Mouse (Mus musculus) mouse embryonic stem cell (cell line): ENCODE measurements around the gene Tk1.
"Not testable (repeated sequence)": the region's sequence is repeated elsewhere in the genome, so short reads cannot be mapped to it uniquely, and the experiment has no call there.

Source experiments
- in situ Hi-C, 2 experiments: fragments of 300-500 bp; cut with MboI; formaldehyde crosslinking; loops; 1 replicate in 1 of 2; 3 replicates in 1 of 2; pipeline ENCODE4 v1.14.3; 2019 to 2020; ENCODE audit warnings: low sequenced_read_pairs in 2 of 2, low pct_unique_long_range_greater_than_20kb in 1 of 2, mixed read lengths in 1 of 2; ENCODE audit not compliant: unreplicated experiment in 1 of 2

Tk1 gene

DNA sequence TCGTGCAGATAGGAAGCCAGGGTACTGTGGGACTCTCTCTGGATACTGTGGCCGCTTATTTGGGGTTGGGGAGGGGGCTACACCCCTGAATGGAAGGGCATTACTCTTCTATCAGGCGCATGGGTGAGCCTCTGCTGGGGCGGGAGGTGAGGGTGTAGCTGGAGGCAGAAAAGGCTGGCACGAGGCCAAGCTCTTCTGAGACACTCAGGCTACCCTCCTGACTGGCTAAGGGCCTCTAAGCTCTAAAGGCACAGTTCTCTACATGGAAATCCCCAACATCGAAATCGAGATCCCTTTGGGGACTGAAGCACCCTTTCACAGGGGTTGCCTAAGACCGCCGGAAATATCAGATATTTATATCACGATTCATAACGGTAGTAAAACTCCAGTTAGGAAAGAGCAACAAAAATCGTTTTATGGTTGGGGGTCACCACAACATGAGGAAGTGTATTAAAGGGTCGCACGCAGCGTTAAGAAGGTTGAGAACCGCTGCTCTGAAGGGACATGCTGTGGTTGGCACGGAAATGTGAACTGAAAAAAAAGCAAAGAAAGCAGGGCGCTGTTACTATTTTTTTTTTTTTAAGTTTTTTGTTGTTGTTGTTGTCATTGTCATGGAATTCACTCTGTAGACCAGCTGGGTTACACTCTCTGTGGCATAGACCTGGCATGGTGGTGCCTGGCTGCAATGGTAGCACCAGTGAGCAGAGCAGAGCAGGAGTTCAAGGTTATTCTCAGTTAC lies 2.4 kb upstream of the Tk1 start:
- in situ Hi-C loops: no loop called here

DNA sequence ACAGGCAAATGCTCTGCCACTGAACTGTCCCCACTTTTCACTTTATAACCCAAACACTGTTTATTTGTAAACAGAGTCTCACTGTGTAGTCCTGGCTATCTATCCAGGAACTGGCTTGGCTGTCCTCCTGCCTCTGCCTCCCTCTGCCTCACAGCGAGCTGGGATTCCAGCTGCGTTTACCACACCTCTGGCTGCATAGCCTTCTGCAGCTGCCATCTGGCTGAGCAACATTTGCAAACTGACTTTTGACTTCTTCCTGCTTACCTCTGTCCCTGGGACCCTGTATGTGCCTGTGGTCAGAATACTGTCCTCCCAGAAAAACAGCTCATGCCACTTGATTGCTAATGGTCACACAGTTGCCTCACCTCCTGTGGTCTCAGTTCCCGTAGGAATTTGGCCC lies 1.5 kb upstream of the Tk1 start:
- in situ Hi-C loops: no loop called here

DNA sequence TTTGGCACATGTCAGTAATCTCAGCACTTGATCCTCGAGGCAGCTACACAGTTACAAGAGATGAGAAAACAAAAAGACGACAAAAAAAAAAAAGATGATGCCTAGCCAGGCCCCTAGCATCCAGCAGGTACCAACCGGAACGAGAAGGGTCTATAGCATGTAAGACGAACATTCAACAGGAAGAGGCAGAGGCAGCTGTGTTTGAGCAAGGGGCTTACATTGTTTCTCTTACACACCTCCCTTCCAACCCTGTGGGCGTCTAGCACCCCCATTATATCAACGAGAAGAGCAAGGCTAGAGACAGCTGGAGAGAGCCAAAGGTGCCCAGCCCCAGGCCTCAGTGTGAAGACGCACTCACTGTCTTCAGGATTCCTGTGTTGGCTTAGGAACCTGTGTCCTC lies 1.0 kb upstream of the Tk1 start:
- in situ Hi-C loops: no loop called here

DNA sequence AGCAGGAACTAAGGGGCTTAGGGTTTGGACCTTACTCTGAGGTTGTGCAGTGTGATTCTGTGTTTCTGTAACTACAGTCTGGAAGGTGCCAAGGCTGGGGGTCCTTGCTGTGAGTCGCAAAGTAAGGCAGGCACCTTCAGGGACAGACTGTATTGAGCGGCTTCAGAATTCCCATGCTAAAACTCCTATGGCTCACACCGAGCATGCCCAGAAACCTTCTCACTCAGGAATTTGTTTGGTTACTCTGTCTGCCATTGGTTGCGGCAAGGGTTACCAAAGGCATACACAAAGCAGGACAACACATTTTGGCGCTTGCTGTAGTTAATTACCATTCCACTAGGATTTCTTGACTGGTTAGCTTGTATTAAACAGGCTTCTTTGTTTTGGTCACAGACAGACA lies 272 bp upstream of the Tk1 start:
- in situ Hi-C loops: no loop called here

DNA sequence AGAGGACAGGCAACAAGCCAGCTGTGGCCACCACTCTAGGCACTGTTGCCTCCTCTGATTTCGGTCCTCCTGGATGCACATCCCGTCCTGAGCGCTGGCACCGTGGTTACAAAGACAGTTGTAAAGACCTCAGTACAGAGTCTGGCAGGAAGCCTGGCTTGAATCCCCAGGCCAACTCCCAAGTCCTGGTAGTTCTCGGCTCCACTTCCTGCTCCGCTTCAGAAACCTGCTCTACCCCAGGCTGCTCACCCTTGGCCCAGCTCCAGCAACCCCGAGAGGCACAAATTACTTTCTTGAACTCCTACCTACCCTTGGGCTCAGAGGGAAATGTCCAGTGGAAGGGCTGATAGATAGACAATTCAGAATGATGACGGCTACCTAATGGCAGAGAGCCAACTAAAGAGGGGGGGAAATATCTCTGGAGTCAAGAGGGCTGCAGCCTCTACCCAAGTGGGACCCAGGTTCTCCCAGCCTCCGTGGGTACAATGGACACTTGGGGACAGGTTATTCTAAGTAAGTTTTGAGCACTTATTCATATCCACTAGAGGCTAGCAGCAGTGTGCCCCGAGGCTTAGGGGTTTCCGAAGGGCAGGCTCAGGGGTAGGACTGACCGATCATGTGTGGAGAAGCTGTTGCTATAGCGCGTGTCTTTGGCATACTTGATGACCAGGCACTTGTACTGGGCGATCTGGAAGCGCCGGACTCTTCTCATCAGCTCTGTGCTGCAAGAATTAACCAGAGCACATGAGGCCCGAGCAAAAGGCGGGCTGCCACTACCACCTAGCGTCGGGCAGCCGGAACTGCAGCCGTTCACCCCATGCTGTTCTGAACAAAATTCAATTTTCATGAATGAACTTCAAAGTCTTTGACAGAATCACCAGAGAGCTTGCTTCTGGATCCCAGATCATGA lies 1.6 kb downstream of the Tk1 start:
- in situ Hi-C loops: no loop called here

DNA sequence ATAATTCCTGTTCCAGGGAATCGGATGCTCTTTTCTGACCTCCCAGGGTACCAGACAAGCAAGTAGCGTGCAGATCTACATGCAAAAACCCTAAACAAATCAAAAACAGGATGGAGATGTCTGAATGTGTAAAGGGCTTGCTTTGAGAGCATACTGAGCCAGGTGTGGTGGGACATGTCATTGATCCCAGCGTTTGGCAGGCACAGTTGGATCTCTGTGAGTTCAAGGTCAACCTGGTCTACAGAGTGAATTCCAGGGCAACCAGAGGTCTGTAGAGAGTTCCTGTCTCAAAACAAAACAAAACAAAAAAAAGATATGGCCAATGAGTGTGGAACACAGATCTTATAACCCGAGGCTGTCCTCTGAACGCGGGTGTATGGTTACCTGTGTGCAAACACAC lies 2.5 kb downstream of the Tk1 start:
- in situ Hi-C loops: no loop called here

DNA sequence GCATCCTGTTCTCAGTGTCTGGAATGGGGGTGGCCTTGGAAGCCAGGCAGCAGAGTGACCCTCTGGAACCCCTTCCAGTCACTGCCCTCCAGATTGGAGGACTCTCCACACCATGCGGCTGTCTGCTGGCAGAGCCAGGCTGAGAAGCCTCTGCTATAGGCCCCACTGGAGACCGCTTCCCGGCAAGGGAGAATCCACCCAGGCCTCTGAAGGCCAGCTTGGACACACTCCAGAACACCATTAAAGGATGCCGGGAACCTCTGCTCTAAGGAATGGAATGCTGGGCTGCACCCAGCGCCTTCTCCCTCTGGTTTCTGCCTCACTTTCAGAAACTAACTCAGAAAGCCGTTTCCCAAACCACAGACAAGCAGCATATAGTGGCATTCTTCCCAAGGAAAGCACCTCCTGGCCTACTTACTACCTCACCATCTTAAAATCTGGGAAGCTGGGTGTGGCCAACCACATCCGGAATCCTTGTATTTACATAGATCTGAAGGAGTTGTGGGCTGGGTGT lies 3.1 kb downstream of the Tk1 start:
- in situ Hi-C loops: no loop called here

DNA sequence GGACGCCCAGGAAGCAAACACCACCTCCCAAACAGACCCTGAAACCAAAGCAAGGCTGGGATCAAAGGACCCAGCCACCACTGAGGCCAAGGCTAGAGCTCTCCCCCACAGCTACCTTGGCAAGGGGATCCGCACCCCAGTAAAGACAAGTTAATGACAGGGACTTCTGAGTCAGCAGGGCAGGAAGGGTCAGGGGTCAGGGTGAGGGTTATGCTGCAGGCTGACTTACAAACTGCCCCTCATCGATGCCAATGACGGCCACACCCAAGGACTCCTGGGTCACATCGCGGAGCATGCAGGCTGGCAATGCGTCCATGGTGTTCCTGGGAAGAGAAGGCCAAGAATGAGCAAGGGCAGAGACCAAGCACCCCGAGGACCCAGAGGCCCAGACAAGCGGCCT lies 4.0 kb downstream of the Tk1 start:
- in situ Hi-C loops: no loop called here

DNA sequence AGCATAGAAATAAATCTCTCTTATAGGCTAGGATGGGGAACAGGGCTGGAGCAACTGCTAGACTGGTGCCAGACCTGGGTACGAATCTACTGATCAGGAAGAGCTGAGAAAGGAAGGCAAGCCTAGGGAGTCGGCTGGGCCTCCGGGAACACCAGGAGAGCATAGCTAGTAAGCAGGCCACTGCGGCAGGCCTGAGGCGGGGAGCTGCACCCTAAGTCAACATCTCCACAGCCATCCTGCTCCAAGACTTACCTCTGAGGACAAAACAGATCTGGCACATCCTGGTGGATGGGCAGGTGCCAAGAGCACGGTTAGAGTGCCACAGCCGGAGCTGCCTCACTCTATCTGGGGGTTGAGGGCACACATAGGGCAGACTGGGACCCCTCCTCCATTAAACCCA lies 5.7 kb downstream of the Tk1 start:
- in situ Hi-C loops: no loop called here

DNA sequence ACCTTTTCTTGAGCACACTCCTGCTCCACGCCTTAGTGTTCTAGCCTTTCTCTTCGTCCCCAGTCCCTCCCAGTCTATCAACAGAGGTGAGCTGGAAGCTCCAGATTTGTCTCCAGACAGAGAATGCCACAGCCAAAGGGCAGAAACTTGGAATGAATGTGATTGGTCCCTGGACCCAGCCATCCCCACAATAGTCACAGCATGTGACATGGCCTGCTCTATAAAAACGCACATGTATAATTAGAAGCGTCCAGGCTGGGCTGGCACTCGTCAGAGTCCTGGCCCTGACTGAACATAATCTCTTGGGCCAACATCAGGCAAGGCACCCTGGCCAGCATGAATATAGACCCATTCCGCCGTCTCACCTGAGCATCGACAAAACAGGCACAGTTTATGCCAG lies 6.8 kb downstream of the Tk1 start:
- in situ Hi-C loops: no loop called here

DNA sequence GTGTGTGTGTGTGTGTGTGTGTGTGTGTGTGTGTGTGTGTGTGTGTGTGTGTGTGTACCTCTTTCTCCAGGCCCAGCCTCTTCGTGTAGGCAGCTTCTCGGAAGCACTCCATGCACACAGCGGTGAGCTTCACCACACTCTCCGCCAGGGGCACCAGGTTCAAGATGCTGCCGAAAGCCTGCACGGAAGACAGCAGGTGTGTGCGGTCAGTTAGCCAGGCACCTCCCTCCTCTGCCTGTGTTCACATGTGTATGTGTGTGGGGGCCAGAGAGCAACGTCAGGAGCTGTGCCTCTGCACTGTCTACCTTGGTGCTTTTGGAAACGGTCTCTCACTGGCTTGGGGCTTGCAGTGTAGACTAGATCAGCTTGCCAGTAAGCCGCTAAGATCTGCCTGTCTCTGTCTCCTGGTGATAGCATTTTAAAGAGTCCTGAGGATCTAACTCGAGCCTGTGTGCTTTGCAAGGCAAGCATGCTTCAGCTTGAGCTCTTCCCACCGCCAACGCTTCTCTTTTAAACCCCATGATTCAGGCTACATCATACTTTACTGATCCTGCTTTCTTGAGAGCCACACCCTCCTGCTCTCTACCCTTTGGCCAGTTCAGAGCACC lies 9.4 kb downstream of the Tk1 start:
- in situ Hi-C loops: no loop called here

DNA sequence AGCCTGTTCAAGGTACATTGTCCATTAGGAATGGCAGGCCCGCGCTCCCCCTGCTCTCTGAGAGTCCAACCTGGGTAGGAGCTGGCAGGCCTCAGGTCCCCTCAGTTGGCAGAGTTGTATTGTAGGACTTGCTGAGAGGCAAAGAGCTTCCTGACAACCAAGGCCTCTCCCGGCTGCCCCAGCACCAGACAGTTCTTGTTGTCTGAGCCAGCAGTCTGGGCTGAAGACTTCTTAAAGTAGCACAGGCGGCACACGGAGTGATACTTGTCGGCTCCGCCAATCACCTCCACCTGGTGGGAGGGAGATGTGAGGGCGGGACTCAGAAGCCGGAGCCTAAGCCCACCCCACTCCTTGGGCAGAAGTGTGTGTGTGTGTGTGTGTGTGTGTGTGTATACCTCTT lies 10.0 kb downstream of the Tk1 start:
- in situ Hi-C loops: not testable (repeated sequence)

DNA sequence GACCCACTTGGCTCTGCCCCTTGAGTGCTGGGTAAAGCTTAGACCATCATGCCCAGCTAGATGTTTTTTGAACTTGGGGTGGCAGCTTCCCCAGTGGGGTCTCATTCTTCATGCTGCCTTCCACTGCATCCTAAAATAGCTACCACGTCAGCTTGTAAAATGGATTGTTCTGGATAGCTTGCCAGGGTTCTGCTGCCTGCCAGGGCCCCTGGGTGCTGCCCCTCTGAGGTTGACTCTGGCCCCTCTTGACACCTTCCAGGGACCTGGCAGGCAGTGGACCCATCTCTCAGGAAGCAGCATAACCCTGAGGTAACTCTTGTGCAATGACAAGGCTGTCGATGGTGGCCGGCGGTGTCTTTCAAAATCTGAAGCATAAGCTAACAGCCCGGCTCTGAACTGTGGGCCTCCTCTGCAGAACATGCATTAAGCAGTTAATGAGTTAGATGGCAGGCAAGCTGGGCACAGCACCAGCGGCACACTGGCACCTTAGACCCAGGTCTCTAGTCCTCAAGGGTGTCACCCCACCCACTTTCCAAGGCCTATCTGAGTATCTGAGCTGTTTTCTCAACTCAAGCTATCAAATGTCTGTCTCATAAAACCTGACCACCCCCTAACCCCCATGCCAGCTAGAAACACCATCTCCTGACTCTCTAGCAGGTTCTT lies 11.1 kb downstream of the Tk1 start:
- in situ Hi-C loops: no loop called here

DNA sequence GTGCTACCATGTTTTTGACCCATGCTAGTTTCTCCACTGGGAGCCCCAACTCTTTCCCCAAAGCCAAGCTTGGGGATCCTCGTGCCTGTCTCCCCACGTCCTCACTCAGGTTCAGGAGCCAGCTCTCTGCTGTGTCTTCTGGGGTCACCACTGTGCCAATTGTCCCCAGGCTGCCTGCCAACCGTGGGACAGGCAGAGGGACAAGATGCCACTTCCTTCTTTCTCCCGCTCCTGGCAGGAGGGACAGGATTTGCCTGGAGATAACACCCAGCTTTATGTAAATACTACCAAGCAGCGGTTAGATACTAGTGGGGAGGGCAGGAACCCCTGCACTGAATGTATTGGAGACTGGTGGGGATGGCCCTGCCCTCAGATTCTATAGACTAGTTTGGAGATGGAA lies 12.0 kb downstream of the Tk1 start:
- in situ Hi-C loops: no loop called here

DNA sequence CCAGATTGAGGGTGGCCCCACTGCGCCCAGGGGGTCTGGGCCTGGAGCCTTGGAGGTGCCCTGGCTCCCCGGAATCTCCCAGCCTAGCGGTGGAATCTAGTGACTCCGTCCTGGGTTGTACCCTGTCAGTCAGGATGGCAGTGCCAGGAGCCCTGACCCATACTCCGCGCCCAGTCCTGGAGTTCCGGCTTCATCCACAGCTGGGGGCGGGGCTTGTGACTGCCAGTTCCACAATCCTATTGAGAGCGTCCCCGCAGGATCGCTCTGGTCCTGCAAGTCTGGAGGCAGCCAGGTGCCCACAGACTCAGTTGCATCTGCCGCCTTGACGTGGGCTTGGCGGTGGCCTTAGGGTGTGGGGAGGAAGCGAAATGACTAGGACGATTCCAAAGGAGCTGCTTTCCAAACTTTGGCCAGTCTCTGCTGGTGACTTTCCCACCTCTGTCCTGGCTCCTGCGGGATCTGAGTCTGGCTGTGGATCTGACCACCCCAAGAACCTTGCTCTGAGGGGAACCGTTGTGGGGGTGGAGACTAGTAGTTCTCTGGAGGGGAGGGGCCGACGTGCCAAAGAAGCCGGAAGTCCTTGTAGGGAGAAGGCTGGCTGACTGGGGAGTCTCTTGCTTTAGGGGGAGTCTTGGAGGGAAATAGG lies 15.4 kb downstream of the Tk1 start:
- in situ Hi-C loops: no loop called here

DNA sequence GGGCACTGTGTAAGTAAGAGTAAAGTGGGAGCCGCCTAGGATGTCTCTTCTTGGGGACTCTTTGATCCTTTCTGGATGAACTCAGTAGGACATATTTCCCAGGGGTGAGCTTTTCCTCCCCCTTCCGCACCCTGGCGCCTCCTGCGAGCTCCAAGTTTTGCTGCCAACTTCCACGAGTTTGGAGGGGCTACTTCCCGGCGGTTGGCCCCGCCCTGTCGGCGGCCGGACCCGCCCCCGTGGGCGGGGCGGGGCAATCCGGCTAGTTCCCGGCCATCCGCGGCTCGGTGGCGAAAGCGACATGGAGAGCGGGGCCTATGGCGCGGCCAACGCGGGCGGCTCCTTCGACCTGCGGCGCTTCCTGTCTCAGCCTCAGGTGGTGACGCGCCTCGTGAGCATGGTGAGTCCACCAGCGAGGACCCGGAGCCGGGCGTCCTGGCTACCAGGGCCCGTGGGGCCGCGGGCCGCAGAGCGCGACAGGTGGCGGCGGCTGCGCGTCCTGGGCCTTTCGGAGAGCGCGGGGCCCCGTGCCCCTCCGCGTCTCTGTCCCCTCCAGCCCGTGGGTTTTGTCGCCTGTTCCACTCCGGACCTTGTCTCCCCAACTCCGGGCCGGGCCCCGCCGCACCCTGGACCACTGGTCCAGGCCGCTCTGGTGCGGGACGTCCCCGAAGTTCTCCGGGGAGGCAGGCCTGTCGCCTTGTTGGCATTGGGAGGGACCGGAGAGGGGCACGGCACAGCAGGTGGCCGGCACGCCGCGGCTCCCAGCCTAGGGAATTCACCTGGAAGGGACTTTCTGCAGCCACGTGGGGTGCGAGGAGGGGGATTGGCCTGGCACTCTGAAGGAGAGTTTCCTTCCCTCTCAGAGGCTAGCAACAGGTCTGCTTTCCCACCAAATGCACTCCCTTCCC lies 16.2 kb downstream of the Tk1 start, which contains the start of the genes Gm20708 and Syngr2:
Gene Gm20708, plus strand, starts transcription at position 262 of the 905 bp plus-strand sequence.
Gene Syngr2, plus strand, starts transcription at position 262 of the 905 bp plus-strand sequence.
- in situ Hi-C loops: no loop called here

DNA sequence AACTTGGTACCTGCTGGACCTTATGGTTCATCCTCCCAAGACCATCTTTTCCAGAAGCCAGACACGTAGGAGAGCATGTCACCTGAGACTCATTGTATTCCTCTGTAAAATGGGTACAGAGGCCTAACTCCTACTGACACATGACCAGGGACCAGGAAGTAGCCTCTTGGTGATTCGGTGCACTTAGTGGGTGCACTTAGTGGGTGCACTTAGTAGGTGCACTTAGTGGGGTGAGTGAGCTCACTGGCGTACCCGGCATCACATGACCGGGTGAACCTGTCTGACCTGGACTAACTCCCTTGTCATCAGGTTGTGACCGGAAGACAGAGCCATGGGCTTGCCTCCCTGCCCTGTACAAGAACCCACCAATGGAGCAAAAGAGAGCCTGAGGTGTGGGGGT lies 19.1 kb downstream of the Tk1 start:
- in situ Hi-C loops: no loop called here
